In the genomic region with DNA sequence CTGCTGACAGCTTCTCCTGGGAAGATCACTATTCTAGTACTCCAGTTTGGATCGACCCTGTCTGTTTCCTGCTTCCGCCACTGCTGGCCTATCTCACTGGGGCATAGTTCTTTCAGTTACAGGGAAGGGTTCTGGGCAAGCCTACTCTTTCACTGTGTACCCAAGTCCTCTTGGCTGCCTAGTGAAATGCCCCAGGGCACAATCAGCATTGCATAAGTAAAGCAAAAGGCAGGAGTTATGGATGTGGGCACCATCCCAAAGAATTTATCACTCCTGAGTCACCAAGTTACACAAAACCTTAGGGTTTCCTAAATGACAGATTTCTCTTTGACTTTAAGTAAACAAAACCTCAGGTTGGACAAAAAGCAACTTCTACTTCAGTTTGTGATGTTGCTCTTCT, we compare ENCODE assay signal across 12 mouse cellular contexts. TPM values are rescaled to one million over a fixed set of nuclear protein-coding genes. Genes with fewer than 3 reads are reported as not detected.
DNase-seq lines count a peak whose midpoint lies in the region; ATAC-seq and TF ChIP-seq lines count a peak whose summit lies in the region.
"Had no signal": no experiment of that assay in that cellular context is flagged by ENCODE, and none has a peak within 500 bp of the region (broad histone marks: within the 10 kb centered on the region; RNA-seq: fewer than 3 reads in every experiment).

No protein-coding gene starts in this region.

- WGBS in forebrain, embryonic 10.5 days: 86% methylated on average over 2 of the region's 2 CpGs
- 95% methylated on average over 2 of the region's 2 CpGs for WGBS in forebrain, embryonic 11.5 days
- WGBS in lung, embryonic 16.5 days: 66% methylated on average over 2 of the region's 2 CpGs
- 84% methylated on average over 2 of the region's 2 CpGs for WGBS in hindbrain, postnatal 0 days

- peaks cover 14% of the 10 kb centered on the region for H3K4me1 ChIP-seq in forebrain, embryonic 10.5 days
- no peaks in the 10 kb centered on the region for H3K4me1 ChIP-seq in forebrain, embryonic 11.5 days (replicated peaks; ENCODE audit: control insufficient read depth, insufficient read depth, low read length)
- peaks cover 2% of the 10 kb centered on the region; the same call in 1 of the 2 replicates for H3K4me1 ChIP-seq in lung, embryonic 16.5 days (replicated peaks; ENCODE audit: control insufficient read depth, insufficient read depth, low read length)
- H3K4me1 ChIP-seq in hindbrain, postnatal 0 days (ENCODE audit: insufficient read depth, low read length): no peaks in the 10 kb centered on the region
- H3K4me1 ChIP-seq: limb, embryonic 10.5 days had no signal

- H3K9ac ChIP-seq in forebrain, embryonic 11.5 days (ENCODE audit: low read length): no peak overlapping the region
- no peak overlapping the region for H3K9ac ChIP-seq in lung, embryonic 16.5 days (ENCODE audit: low read length)
- H3K9ac ChIP-seq in hindbrain, postnatal 0 days (replicated peaks; ENCODE audit: low read length): no peak overlapping the region
- H3K9ac ChIP-seq: midbrain, embryonic 15.5 days had no signal

- H3K9me3 ChIP-seq in forebrain, embryonic 10.5 days: no peaks in the 10 kb centered on the region
- H3K9me3 ChIP-seq in forebrain, embryonic 11.5 days (ENCODE audit: control insufficient read depth, low read length): no peaks in the 10 kb centered on the region
- no peaks in the 10 kb centered on the region for H3K9me3 ChIP-seq in lung, embryonic 16.5 days (ENCODE audit: control insufficient read depth, low read length)
- no peaks in the 10 kb centered on the region for H3K9me3 ChIP-seq in hindbrain, postnatal 0 days (ENCODE audit: low read length)
- H3K9me3 ChIP-seq: embryonic facial prominence, embryonic 10.5 days; limb, embryonic 10.5 days; midbrain, embryonic 15.5 days had no signal

- H3K4me3 ChIP-seq in forebrain, embryonic 10.5 days: no peak overlapping the region
- no peak overlapping the region for H3K4me3 ChIP-seq in forebrain, embryonic 11.5 days (ENCODE audit: low read depth, low read length)
- no peak overlapping the region for H3K4me3 ChIP-seq in lung, embryonic 16.5 days (ENCODE audit: low read length)
- no peak overlapping the region for H3K4me3 ChIP-seq in hindbrain, postnatal 0 days (ENCODE audit: low read length)
- H3K4me3 ChIP-seq: embryonic facial prominence, embryonic 10.5 days; limb, embryonic 10.5 days; midbrain, embryonic 15.5 days had no signal

- no peak for TF ChIP-seq CTCF in hindbrain, postnatal 0 days (IDR thresholded peaks at IDR 0.05; ENCODE audit: low read depth)

- ATAC-seq in forebrain, embryonic 11.5 days (replicated peaks; ENCODE audit: low FRiP score): no peak
- ATAC-seq in lung, embryonic 16.5 days (ENCODE audit: low read depth): peak; percentile 47; the same call in 1 of the 2 replicates
- no peak for ATAC-seq in hindbrain, postnatal 0 days
- ATAC-seq: midbrain, embryonic 15.5 days had no signal

- no peak for DNase-seq in forebrain, embryonic 10.5 days (ENCODE audit: extremely low spot score, low spot score)
- no peak for DNase-seq in forebrain, embryonic 11.5 days (ENCODE audit: low spot score)
- DNase-seq in lung, postnatal 10 days: no peak
- peak; percentile 98 for DNase-seq in fat pad, adult 2 months (ENCODE audit: extremely low read depth, low read depth, low spot score)
- peak; percentile 51 for DNase-seq in skeletal muscle tissue, adult 2 months (ENCODE audit: low read depth, low spot score)
- no peak for DNase-seq in hindbrain, postnatal 0 days (ENCODE audit: low spot score)
- no peak for DNase-seq in layer of hippocampus, adult 9-10 months (ENCODE audit: low spot score)

- peaks cover 28% of the 10 kb centered on the region for H3K27me3 ChIP-seq in forebrain, embryonic 10.5 days (ENCODE audit: poor library complexity, severe bottlenecking)
- peaks cover 4% of the 10 kb centered on the region; the same call in 1 of the 2 replicates for H3K27me3 ChIP-seq in forebrain, embryonic 11.5 days (ENCODE audit: control insufficient read depth, insufficient read depth, low read length)
- no peaks in the 10 kb centered on the region for H3K27me3 ChIP-seq in lung, embryonic 16.5 days (ENCODE audit: control insufficient read depth, insufficient read depth, low read depth, low read length)
- H3K27me3 ChIP-seq in hindbrain, postnatal 0 days (ENCODE audit: insufficient read depth, low read length): no peaks in the 10 kb centered on the region
- H3K27me3 ChIP-seq: midbrain, embryonic 15.5 days had no signal

- H3K27ac ChIP-seq in forebrain, embryonic 10.5 days: 0 out of 2 replicates have a peak overlapping the region, but pooled peaks have one; percentile 35
- no peak overlapping the region for H3K27ac ChIP-seq in forebrain, embryonic 11.5 days (ENCODE audit: low read depth, low read length)
- H3K27ac ChIP-seq in lung, embryonic 16.5 days (ENCODE audit: low read length): no peak overlapping the region
- no peak overlapping the region for H3K27ac ChIP-seq in hindbrain, postnatal 0 days
- H3K27ac ChIP-seq: embryonic facial prominence, embryonic 10.5 days; kidney, postnatal 0 days; limb, embryonic 10.5 days; midbrain, embryonic 15.5 days had no signal

- no peak overlapping the region for H3K4me2 ChIP-seq in forebrain, embryonic 11.5 days (ENCODE audit: low read depth, low read length, severe bottlenecking)
- H3K4me2 ChIP-seq in lung, embryonic 16.5 days (ENCODE audit: low read depth, low read length): no peak overlapping the region
- no peak overlapping the region for H3K4me2 ChIP-seq in hindbrain, postnatal 0 days (ENCODE audit: low read depth, low read length)
- H3K4me2 ChIP-seq: midbrain, embryonic 15.5 days had no signal

- no peaks in the 10 kb centered on the region for H3K36me3 ChIP-seq in forebrain, embryonic 10.5 days (replicated peaks)
- H3K36me3 ChIP-seq in forebrain, embryonic 11.5 days (ENCODE audit: control insufficient read depth, insufficient read depth, low read length): no peaks in the 10 kb centered on the region
- H3K36me3 ChIP-seq in lung, embryonic 16.5 days (ENCODE audit: control insufficient read depth, insufficient read depth, low read length): no peaks in the 10 kb centered on the region
- no peaks in the 10 kb centered on the region for H3K36me3 ChIP-seq in hindbrain, postnatal 0 days (ENCODE audit: insufficient read depth, low read length)
- H3K36me3 ChIP-seq: embryonic facial prominence, embryonic 10.5 days; limb, embryonic 10.5 days; midbrain, embryonic 15.5 days had no signal

RNA-seq across cellular contexts. Expression of gene Mgst3, which starts 6.3 kb away (rescaled TPM):
- 55.6 and 60.3 TPM in 2 replicates for polyA plus RNA-seq in forebrain, embryonic 10.5 days (2016; fragmentation: Nextera tagmentation; extraction: Ambion mirVana)
- polyA plus RNA-seq in forebrain, embryonic 11.5 days (2014; fragmentation: Nextera tagmentation; extraction: Ambion mirVana): 51.8 and 54.0 TPM in 2 replicates
- 50.8 and 62.5 TPM in 2 replicates for polyA plus RNA-seq in lung, embryonic 16.5 days (2015; fragmentation: Nextera tagmentation; extraction: Ambion mirVana)
- total RNA-seq in hindbrain, postnatal 0 days (2014; rRNA removed): 364 and 397 TPM in 2 replicates
- polyA plus RNA-seq in hindbrain, postnatal 0 days (2015; fragmentation: Nextera tagmentation; extraction: Ambion mirVana): 291 and 316 TPM in 2 replicates

RNA-seq across cellular contexts. Expression of gene Aldh9a1, which starts 37.5 kb away (rescaled TPM):
- 52.5 and 53.6 TPM in 2 replicates for polyA plus RNA-seq in forebrain, embryonic 10.5 days (2016; fragmentation: Nextera tagmentation; extraction: Ambion mirVana)
- 38.3 and 41.4 TPM in 2 replicates for polyA plus RNA-seq in forebrain, embryonic 11.5 days (2014; fragmentation: Nextera tagmentation; extraction: Ambion mirVana)
- 48.6 and 51.5 TPM in 2 replicates for polyA plus RNA-seq in lung, embryonic 16.5 days (2015; fragmentation: Nextera tagmentation; extraction: Ambion mirVana)
- 11.6 and 13.1 TPM in 2 replicates for total RNA-seq in hindbrain, postnatal 0 days (2014; rRNA removed)
- polyA plus RNA-seq in hindbrain, postnatal 0 days (2015; fragmentation: Nextera tagmentation; extraction: Ambion mirVana): 42.9 and 44.2 TPM in 2 replicates

Comparison
In these comparisons a context has a peak if more than half of its experiments do, and no peak if none do; other contexts are left out.
1. DNase-seq: peak in fat pad, adult 2 months (single experiment) and skeletal muscle tissue, adult 2 months (single experiment); none in forebrain, embryonic 10.5 days (single experiment), forebrain, embryonic 11.5 days (single experiment), lung, postnatal 10 days (single experiment), hindbrain, postnatal 0 days (single experiment) and layer of hippocampus, adult 9-10 months (single experiment).